Mouse (Mus musculus): ENCODE data around the gene Ctdspl. TPM values are rescaled to one million over a fixed set of nuclear protein-coding genes. Genes with fewer than 3 reads are reported as not detected.

Ctdspl gene
- polyA plus RNA-seq (2014; fragmentation: Illumina TruSeq; extraction: RNeasy Lipid Tissue Mini Kit (QIAGEN cat#74804); ENCODE audit: low read depth, low replicate concordance) = 18.8 TPM

GRCm38 (mm10) chr9:118926111-118926650 lies at the start of gene Ctdspl:
Ctdspl (plus strand) TSS chr9:118926453.

GRCm38 (mm10) chr9:119052154-119052944 lies 126.1 kb downstream of the Ctdspl start, which contains the start of gene Vill:
Vill (plus strand) TSS chr9:119052778.

Other genes with a start within 250 kb of the Ctdspl start
- gene Vill, start 126.3 kb downstream of the Ctdspl start, polyA plus RNA-seq (2014; fragmentation: Illumina TruSeq; extraction: RNeasy Lipid Tissue Mini Kit (QIAGEN cat#74804); ENCODE audit: low read depth, low replicate concordance) = 9.9 TPM
- gene Plcd1, start 167.0 kb downstream of the Ctdspl start, polyA plus RNA-seq (2014; fragmentation: Illumina TruSeq; extraction: RNeasy Lipid Tissue Mini Kit (QIAGEN cat#74804); ENCODE audit: low read depth, low replicate concordance) = 0.28 TPM
- 3.6 TPM for gene Dlec1, start 176.0 kb downstream of the Ctdspl start, polyA plus RNA-seq (2014; fragmentation: Illumina TruSeq; extraction: RNeasy Lipid Tissue Mini Kit (QIAGEN cat#74804); ENCODE audit: low read depth, low replicate concordance)
- 4.8 TPM for gene Acaa1b, start 230.6 kb downstream of the Ctdspl start, polyA plus RNA-seq (2014; fragmentation: Illumina TruSeq; extraction: RNeasy Lipid Tissue Mini Kit (QIAGEN cat#74804); ENCODE audit: low read depth, low replicate concordance)
- not detected for gene Gm47289, start 232.7 kb downstream of the Ctdspl start, polyA plus RNA-seq (2014; fragmentation: Illumina TruSeq; extraction: RNeasy Lipid Tissue Mini Kit (QIAGEN cat#74804); ENCODE audit: low read depth, low replicate concordance)